Mouse (Mus musculus) neural tube, embryonic 15.5 days (tissue): ENCODE measurements around the gene Frmpd4. TPM values are rescaled to one million over a fixed set of nuclear protein-coding genes. Genes with fewer than 3 reads are reported as not detected.

Experiments
- ATAC-seq: fragments of 200-750 bp; cut with Nextera tagmentation; 2 replicates; pipeline ENCODE4 v1.8.0; 2017; ENCODE audit warnings: mild to moderate bottlenecking, moderate TSS enrichment, moderate library complexity; ENCODE audit not compliant: low FRiP score
- H3K27ac ChIP-seq: fragments of 300-500 bp; sonication (generic); replicated peaks from 2 replicates; pipeline ENCODE4 v1.5.1; 2015; ENCODE audit warnings: mild to moderate bottlenecking, inconsistent platforms
- H3K27me3 ChIP-seq: fragments of 300-500 bp; sonication (generic); replicated peaks from 2 replicates; pipeline ENCODE4 v1.6.1; 2015; ENCODE audit warnings: inconsistent platforms
- H3K36me3 ChIP-seq: fragments of 300-500 bp; sonication (generic); 2 replicates; pipeline ENCODE4 v1.6.1; 2015; ENCODE audit warnings: inconsistent platforms
- H3K4me1 ChIP-seq: fragments of 300-500 bp; sonication (generic); 2 replicates; pipeline ENCODE4 v1.6.1; 2015; ENCODE audit warnings: inconsistent platforms
- H3K4me2 ChIP-seq: fragments of 300-500 bp; sonication (generic); 2 replicates; pipeline ENCODE4 v1.6.1; 2015; ENCODE audit warnings: inconsistent platforms, mild to moderate bottlenecking, moderate library complexity
- H3K4me3 ChIP-seq: fragments of 300-500 bp; sonication (generic); replicated peaks from 2 replicates; pipeline ENCODE4 v1.5.1; 2015; ENCODE audit warnings: mild to moderate bottlenecking, inconsistent platforms
- H3K9ac ChIP-seq: fragments of 300-500 bp; sonication (generic); replicated peaks from 2 replicates; pipeline ENCODE4 v1.6.1; 2015; ENCODE audit warnings: mild to moderate bottlenecking, inconsistent platforms
- H3K9me3 ChIP-seq: fragments of 300-500 bp; sonication (generic); replicated peaks from 2 replicates; pipeline ENCODE4 v1.6.1; 2016; ENCODE audit warnings: inconsistent platforms
- WGBS: fragments of 180-500 bp; shearing (Covaris S2); methylation state at CpG from one replicate; pipeline ENCODE4 v1.1.7; 2015; ENCODE audit warnings: mixed read lengths; 5-methylcytosine and 5-hydroxymethylcytosine counted together
- polyA plus RNA-seq: library from polyadenylated mRNA; unstranded; fragments of >200 nt; fragmentation: Nextera tagmentation; extraction: Ambion mirVana; gene quantifications from 2 replicates; pipeline ENCODE4 v1.2.1, GENCODE M21; 2015

Frmpd4 gene
- polyA plus RNA-seq, 1 experiment from 2014 or later: 1.5 TPM

DNA sequence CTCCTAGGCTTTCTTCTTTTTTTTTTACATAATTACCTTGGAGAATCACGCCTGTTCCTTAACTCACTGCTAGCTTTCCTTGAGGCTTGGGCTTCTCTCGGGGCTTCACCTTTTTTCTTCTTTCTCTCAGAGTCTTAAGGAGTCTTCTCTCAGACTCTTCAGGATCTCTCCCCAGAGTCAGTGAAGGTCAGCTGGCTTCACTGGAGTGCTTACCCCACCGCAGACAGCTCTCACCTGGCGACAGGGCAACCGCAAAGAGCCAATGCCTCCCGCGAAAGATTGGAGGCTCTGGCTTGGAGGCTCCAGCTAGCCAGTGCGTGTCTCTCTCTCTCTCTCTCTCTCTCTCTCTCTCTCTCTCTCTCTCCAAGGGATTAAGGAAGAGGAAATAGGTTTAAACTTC, 453.0 kb downstream of the Frmpd4 start:
- peak overlapping the region; percentile 68 for H3K4me2 ChIP-seq
- H3K36me3 ChIP-seq: no peaks in the 10 kb centered on the region
- no peaks in the 10 kb centered on the region for H3K4me1 ChIP-seq
- H3K4me3 ChIP-seq: peak overlapping the region; percentile 50
- no peak overlapping the region for H3K9ac ChIP-seq
- WGBS: 19% methylated on average over 8 of the region's 8 CpGs
- no peak overlapping the region for H3K27ac ChIP-seq
- no peak for ATAC-seq
- H3K27me3 ChIP-seq: peaks cover 50% of the 10 kb centered on the region
- H3K9me3 ChIP-seq: no peaks in the 10 kb centered on the region

DNA sequence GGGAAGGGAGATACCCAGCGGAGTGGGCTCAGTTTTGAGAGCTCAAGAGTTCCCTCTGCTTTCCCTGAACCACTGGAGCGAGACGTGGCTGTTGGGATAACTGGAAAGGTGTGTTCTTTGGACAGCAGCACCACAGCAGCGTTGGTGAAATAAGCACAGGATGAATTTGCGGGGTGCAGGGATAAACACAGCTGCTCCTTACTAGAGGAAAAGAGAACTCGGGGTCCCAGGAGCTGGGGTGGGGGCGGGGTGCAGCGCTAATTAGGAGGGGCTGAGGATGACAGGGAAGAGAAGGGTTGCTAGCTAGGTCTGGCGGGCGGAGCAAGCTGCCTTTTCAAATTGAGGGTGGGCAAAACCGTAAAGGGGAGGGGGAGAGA, 453.5 kb downstream of the Frmpd4 start:
- H3K27me3 ChIP-seq: peaks cover 52% of the 10 kb centered on the region
- 18% methylated on average over 11 of the region's 11 CpGs for WGBS
- peak; percentile 67 for ATAC-seq
- H3K36me3 ChIP-seq: no peaks in the 10 kb centered on the region
- no peaks in the 10 kb centered on the region for H3K4me1 ChIP-seq
- H3K27ac ChIP-seq: peak overlapping the region; percentile 45; the same call in 1 of the 2 replicates
- H3K9me3 ChIP-seq: no peaks in the 10 kb centered on the region
- peak overlapping the region; percentile 68 for H3K4me2 ChIP-seq
- H3K4me3 ChIP-seq: peak overlapping the region; percentile 50
- H3K9ac ChIP-seq: peak overlapping the region; percentile 50

DNA sequence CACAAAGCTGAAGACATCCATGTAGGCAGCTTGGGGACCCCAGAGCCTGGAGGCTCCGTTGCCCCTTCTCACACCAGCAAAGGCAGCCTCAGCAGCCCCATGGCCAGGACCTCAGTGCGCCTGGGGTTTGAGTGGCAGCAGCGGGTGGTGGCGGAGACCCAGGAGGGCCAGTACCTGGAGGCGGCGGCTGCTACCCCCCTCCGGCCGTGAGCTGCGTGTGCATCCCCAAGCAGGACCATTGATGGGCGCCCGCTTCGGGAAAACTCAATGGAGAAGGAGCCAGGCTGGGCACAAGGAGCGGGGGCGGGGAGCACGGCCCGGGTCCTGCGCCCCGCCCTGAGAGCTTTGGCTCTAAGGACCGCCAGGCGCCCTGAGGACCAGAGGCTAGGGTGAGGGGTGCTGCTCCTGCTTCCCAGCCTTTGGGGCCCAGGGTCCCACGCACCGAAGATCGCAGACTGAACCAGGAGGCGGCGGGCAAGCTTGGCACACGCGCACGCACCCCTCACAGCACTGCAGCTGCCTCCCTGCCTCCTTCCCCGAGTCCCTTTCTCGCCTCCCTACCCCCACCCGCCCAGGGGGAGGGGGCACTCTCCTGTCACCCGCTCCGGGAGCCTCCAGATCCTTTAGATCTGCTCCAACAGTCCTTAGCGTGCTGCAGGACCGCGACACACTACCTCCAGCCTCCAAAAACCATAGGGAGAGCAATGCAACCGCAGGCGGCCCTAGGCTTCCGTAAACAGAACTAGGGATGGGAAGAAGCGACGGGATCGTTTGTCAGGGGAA, 454.0 kb downstream of the Frmpd4 start:
- Histone ChIP-seq H3K9me3 (no peaks in the 10 kb centered on the region), H3K4me3 (peak overlapping the region; percentile 50), H3K27me3 (peaks cover 52% of the 10 kb centered on the region), H3K4me2 (peak overlapping the region; percentile 68), H3K27ac (peak overlapping the region; percentile 45; the same call in 1 of the 2 replicates), H3K36me3 (no peaks in the 10 kb centered on the region), H3K4me1 (no peaks in the 10 kb centered on the region), H3K9ac (peak overlapping the region; percentile 50)
- ATAC-seq: peak; percentile 90
- WGBS: 16% methylated on average over 39 of the region's 42 CpGs

DNA sequence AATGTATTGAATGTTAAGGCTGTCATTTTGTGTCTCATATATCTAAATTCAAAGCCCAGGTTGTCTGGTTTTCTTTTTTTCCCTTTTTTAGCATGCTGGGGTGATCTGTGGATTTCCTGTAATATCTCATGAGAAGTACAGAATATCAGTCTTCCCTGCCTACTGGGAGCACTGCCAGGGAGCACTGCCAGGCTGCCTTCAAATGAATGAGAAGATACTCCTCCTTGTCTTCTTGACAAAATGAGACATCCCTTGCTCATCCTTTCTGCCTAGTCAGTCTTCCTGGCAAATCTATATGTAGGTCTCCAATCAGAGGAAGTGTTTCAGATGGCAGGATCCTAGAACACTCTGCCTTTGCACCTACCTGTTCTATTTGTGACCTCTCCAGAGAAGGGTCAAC, 535.4 kb downstream of the Frmpd4 start:
- no peak for ATAC-seq
- no peak overlapping the region for H3K27ac ChIP-seq
- 0 out of 2 replicates have a peak, but pooled peaks cover 7% of the 10 kb centered on the region for H3K27me3 ChIP-seq
- H3K4me2 ChIP-seq: no peak overlapping the region
- H3K36me3 ChIP-seq: no peaks in the 10 kb centered on the region
- H3K4me1 ChIP-seq: no peaks in the 10 kb centered on the region
- no peak overlapping the region for H3K9ac ChIP-seq
- H3K9me3 ChIP-seq: no peaks in the 10 kb centered on the region
- H3K4me3 ChIP-seq: no peak overlapping the region

DNA sequence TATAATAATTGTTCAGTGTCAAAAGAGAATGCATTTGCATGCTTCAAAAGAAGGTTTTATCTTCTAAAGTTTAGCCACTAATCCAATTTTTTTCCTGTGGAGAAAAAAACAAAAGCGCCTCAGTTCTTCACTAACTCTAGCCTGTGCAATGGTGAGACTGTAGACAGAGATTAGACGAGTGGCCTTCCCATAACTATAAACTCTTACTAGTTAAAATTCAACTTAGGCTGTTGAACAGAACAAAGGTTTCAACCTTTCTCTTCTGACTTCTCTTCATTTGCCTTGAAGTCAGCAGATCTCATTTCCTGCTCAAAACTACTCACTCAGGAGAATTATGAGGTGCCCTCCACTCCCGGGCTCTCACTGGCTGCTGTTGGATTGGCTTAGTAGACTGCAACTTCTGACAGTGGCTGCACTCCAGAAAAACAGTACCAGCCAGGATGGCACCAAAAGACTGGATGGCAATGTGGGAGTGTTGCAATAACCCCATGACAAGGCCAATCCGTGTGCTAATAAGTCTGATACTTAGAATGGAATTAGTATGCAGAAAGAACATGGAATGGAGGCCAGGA, 556.4 kb downstream of the Frmpd4 start:
- ATAC-seq: no peak
- no peak overlapping the region for H3K27ac ChIP-seq
- no peaks in the 10 kb centered on the region for H3K36me3 ChIP-seq
- 77% methylated on average over 4 of the region's 4 CpGs for WGBS
- no peak overlapping the region for H3K9ac ChIP-seq
- no peak overlapping the region for H3K4me2 ChIP-seq
- H3K4me1 ChIP-seq: no peaks in the 10 kb centered on the region
- H3K27me3 ChIP-seq: peaks cover 6% of the 10 kb centered on the region; the same call in 1 of the 2 replicates
- no peak overlapping the region for H3K4me3 ChIP-seq
- H3K9me3 ChIP-seq: no peaks in the 10 kb centered on the region

DNA sequence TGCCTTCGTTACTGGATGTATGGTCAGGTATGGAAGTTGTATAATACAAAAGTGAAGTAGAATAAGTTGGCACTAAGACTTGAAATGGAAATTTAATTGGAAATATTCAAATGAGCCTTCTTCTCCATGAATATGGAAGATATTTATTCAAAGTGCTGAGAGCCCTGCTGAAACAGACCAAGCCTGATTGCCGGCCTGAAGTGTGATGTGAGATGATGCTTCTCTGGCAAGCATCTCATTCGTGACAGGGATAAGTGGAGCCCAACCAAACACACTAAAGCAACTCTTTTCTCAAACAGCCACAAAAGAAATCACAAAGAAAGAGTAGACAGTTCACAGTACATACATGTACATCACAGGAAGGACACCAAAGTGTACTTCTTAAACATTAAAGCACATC, 559.2 kb downstream of the Frmpd4 start:
- Histone ChIP-seq H3K4me1 (no peaks in the 10 kb centered on the region), H3K4me3 (no peak overlapping the region), H3K36me3 (no peaks in the 10 kb centered on the region), H3K9ac (no peak overlapping the region), H3K4me2 (no peak overlapping the region), H3K27ac (no peak overlapping the region), H3K9me3 (no peaks in the 10 kb centered on the region), H3K27me3 (peaks cover 6% of the 10 kb centered on the region; the same call in 1 of the 2 replicates)
- 85% methylated on average over 3 of the region's 3 CpGs for WGBS
- no peak for ATAC-seq

DNA sequence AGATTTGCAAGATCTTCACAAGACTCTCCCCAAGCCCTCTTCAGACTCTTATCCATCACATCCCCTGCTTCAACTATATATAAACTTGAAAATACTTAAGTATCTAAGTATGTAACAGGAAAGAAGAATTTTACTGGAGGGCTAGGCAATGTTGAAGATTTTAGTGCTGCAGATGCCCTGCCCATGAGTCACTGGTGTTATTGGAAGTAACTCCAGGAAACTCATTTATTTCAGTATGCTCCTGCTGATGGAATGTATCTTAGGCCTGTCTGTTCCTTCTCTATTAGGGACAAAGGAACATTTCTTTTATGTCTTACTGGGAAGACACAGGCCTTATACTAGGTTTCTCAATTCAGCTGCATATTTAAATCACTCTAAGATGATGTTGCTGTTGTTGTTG, 592.2 kb downstream of the Frmpd4 start:
- Histone ChIP-seq H3K27me3 (peaks cover 7% of the 10 kb centered on the region; the same call in 1 of the 2 replicates), H3K4me3 (no peak overlapping the region), H3K9ac (no peak overlapping the region), H3K9me3 (no peaks in the 10 kb centered on the region), H3K4me1 (no peaks in the 10 kb centered on the region), H3K36me3 (no peaks in the 10 kb centered on the region), H3K27ac (no peak overlapping the region), H3K4me2 (no peak overlapping the region)
- ATAC-seq: no peak

DNA sequence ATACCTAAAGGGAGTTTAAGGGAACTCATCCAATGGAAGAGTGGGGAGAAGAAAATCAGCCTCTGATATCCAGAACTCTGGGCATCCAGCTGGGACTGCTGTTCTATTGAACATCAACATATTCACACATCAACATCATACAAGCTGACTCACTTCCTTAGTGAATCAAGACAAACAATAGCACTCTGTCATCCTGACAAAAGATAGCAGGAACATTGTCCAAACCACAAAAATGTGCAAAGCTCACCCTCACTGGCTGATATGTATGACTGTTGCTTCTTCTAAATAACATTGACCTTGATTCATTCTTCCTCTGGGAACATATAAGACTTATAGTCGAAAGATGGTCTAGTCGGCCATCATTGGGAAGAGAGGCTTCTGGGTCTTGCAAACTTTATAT, 625.8 kb downstream of the Frmpd4 start:
- no peak for ATAC-seq
- Histone ChIP-seq H3K4me3 (no peak overlapping the region), H3K9me3 (no peaks in the 10 kb centered on the region), H3K4me1 (no peaks in the 10 kb centered on the region), H3K27ac (no peak overlapping the region), H3K27me3 (peaks cover 3% of the 10 kb centered on the region; the same call in 1 of the 2 replicates), H3K9ac (no peak overlapping the region), H3K36me3 (no peaks in the 10 kb centered on the region), H3K4me2 (no peak overlapping the region)
- 91% methylated on average over 2 of the region's 2 CpGs for WGBS

DNA sequence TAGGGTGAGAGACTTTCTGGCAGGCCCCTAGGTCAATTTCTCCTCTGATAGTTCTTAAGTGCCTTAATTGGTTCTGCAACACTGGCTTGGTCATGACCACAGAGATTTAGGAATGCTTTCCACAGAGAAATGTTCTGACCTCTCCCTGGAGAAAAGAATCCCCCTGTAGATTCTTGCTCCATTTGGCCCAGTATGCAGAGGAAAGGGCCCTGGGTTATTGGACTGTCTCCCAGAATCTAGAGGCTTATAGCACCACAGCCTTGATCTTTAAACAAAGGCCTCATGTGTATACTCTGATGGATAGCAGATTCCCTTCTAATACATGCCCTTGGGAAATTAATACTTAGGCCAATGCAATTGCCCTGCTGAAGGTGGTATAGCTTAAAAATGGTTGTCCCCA, 667.5 kb downstream of the Frmpd4 start:
- no peak overlapping the region for H3K4me3 ChIP-seq
- H3K9ac ChIP-seq: no peak overlapping the region
- H3K4me2 ChIP-seq: no peak overlapping the region
- H3K27me3 ChIP-seq: no peaks in the 10 kb centered on the region
- no peak for ATAC-seq
- no peaks in the 10 kb centered on the region for H3K4me1 ChIP-seq
- H3K36me3 ChIP-seq: no peaks in the 10 kb centered on the region
- H3K9me3 ChIP-seq: no peaks in the 10 kb centered on the region
- no peak overlapping the region for H3K27ac ChIP-seq

DNA sequence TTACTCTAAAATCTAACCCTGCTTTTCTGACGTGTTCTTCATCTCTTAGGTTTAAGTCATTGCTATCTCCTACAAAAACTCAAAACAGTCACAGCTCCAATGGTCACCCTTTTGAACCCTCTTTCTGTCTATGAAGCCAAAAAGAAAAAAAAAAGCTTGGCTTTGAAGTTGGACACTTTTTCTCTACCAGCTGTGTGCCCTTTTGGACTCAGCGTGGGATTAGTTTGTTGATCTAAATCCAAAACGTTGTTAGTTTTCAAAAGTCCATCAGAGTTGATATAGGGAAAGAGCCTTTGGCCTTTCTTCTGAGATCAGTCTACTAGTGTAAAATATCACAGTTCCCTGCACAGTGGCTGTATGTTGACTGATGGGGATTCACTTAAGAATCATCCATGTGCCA, 676.0 kb downstream of the Frmpd4 start:
- H3K27me3 ChIP-seq: peaks cover 2% of the 10 kb centered on the region; the same call in 1 of the 2 replicates
- no peak overlapping the region for H3K4me3 ChIP-seq
- H3K27ac ChIP-seq: no peak overlapping the region
- H3K4me1 ChIP-seq: no peaks in the 10 kb centered on the region
- no peak for ATAC-seq
- 84% methylated on average over 3 of the region's 3 CpGs for WGBS
- no peaks in the 10 kb centered on the region for H3K36me3 ChIP-seq
- H3K9ac ChIP-seq: no peak overlapping the region
- H3K4me2 ChIP-seq: no peak overlapping the region
- no peaks in the 10 kb centered on the region for H3K9me3 ChIP-seq

DNA sequence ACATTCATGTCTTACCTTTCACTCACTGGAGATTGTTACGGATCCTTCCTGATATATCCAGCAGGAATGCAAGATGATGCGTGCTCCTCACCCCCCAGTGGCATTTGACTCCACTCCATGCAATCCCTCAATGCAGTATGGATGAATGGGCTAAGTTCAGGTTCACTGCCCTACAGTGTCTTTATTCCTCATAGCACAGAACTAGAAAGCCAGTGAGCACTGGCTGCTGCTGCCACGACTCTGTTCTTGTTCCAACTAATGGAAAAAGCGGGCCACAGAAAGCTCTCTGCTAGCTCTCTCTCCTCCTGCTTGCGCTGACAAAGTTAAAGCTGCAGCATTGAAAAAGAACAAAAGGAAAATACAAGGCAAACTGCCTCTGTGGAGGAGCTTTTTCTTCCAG, 722.2 kb downstream of the Frmpd4 start:
- 62% methylated on average over 5 of the region's 5 CpGs for WGBS
- Histone ChIP-seq H3K36me3 (no peaks in the 10 kb centered on the region), H3K4me1 (no peaks in the 10 kb centered on the region), H3K27ac (no peak overlapping the region), H3K27me3 (0 out of 2 replicates have a peak, but pooled peaks cover 11% of the 10 kb centered on the region), H3K9ac (no peak overlapping the region), H3K9me3 (no peaks in the 10 kb centered on the region), H3K4me2 (no peak overlapping the region), H3K4me3 (no peak overlapping the region)
- no peak for ATAC-seq

DNA sequence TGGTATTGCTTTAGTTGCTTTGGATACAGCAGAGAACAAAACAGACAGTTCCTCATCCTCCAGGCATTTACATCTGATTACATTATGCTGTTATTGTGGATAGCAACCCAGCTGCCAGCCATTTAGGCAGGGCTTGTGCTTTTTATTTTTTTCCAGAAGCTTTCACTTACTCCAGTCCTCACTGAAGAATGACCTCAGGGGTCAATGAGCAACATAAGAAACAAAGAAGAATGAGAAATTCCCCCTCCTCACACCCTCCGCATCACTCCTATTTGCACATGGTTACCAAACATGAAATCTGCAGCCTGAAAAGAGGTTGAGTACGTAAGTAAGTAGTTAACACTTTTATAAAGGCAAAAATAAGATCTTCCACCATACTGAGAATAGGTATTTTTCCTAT, 744.5 kb downstream of the Frmpd4 start:
- Histone ChIP-seq H3K4me3 (no peak overlapping the region), H3K36me3 (no peaks in the 10 kb centered on the region), H3K4me2 (no peak overlapping the region), H3K4me1 (no peaks in the 10 kb centered on the region), H3K9me3 (no peaks in the 10 kb centered on the region), H3K27me3 (no peaks in the 10 kb centered on the region; the same call in 1 of the 2 replicates), H3K9ac (no peak overlapping the region), H3K27ac (no peak overlapping the region)
- no peak for ATAC-seq
- WGBS: 56% methylated on average over 2 of the region's 2 CpGs
